Mouse (Mus musculus) intestine, postnatal 0 days (tissue): ENCODE results near the gene Ints6l. TPM values are rescaled to one million over a fixed set of nuclear protein-coding genes. Genes with fewer than 3 reads are reported as not detected.

Source experiments
- ATAC-seq: fragments of 200-750 bp; cut with Nextera tagmentation; 2 replicates; pipeline ENCODE4 v1.8.0; 2017; ENCODE audit warnings: mild to moderate bottlenecking, moderate TSS enrichment, moderate library complexity
- H3K27ac ChIP-seq: fragments of 300-500 bp; sonication (generic); 2 replicates; pipeline ENCODE4 v1.5.1; 2014; ENCODE audit warnings: mild to moderate bottlenecking, low read depth, low read length, moderate library complexity
- H3K27me3 ChIP-seq: fragments of 300-500 bp; sonication (generic); replicated peaks from 2 replicates; pipeline ENCODE4 v1.6.1; 2014; ENCODE audit warnings: low read length, mixed read lengths; ENCODE audit not compliant: control insufficient read depth, insufficient read depth
- H3K36me3 ChIP-seq: fragments of 300-500 bp; sonication (generic); 2 replicates; pipeline ENCODE4 v1.6.1; 2014; ENCODE audit warnings: mild to moderate bottlenecking, moderate library complexity; ENCODE audit not compliant: control insufficient read depth, insufficient read depth
- H3K4me1 ChIP-seq: fragments of 300-500 bp; sonication (generic); replicated peaks from 2 replicates; pipeline ENCODE4 v1.6.1; 2014; ENCODE audit warnings: antibody characterized with exemption, low read length, mixed read lengths; ENCODE audit not compliant: control insufficient read depth, insufficient read depth
- H3K4me2 ChIP-seq: fragments of 300-500 bp; sonication (generic); replicated peaks from 2 replicates; pipeline ENCODE4 v1.6.1; 2014; ENCODE audit warnings: low read depth, mild to moderate bottlenecking, moderate library complexity
- H3K4me3 ChIP-seq: fragments of 300-500 bp; sonication (generic); 2 replicates; pipeline ENCODE4 v1.5.1; 2014; ENCODE audit warnings: low read depth, low read length
- H3K9ac ChIP-seq: fragments of 300-500 bp; sonication (generic); 2 replicates; pipeline ENCODE4 v1.6.1; 2014; ENCODE audit warnings: mild to moderate bottlenecking, low read depth, low read length
- H3K9me3 ChIP-seq: fragments of 300-500 bp; sonication (generic); 2 replicates; pipeline ENCODE4 v1.6.1; 2016; ENCODE audit warnings: mixed run types; ENCODE audit not compliant: control insufficient read depth
- CTCF ChIP-seq: sonication (generic); IDR thresholded peaks from 2 replicates; pipeline ENCODE4 v1.5.1; 2016; ENCODE audit warnings: low read depth, mild to moderate bottlenecking, control low read depth, antibody characterized with exemption, moderate library complexity
- WGBS: fragments of 180-500 bp; shearing (Covaris S2); extraction: QIAGEN DNeasy Blood & Tissue Kit; methylation state at CpG from one replicate; pipeline ENCODE4 v1.1.7; 2014; 5-methylcytosine and 5-hydroxymethylcytosine counted together
- polyA plus RNA-seq: library from polyadenylated mRNA; unstranded; fragments of >200 nt; fragmentation: Nextera tagmentation; extraction: Ambion mirVana; gene quantifications from 2 replicates; pipeline ENCODE4 v1.2.1, GENCODE M21; 2015

Gene Ints6l
- 12.7 and 13.9 TPM in 2 replicates for polyA plus RNA-seq

GRCm38 (mm10) chrX:56454671-56455371, at the start of gene Ints6l:
Gene Ints6l, plus strand, starts transcription at chrX:56454857.
- Histone ChIP-seq H3K9me3 (no peaks in the 10 kb centered on the region), H3K27me3 (no peaks in the 10 kb centered on the region), H3K9ac (peak within 1 kb of the TSS; percentile 65), H3K4me1 (no peaks in the 10 kb centered on the region), H3K36me3 (no peaks in the 10 kb centered on the region), H3K4me2 (peak within 1 kb of the TSS; percentile 64), H3K4me3 (peak within 1 kb of the TSS; percentile 54), H3K27ac (peak within 1 kb of the TSS; percentile 82)
- 19% methylated on average over 22 of the region's 22 CpGs for WGBS
- TF ChIP-seq CTCF = no peak
- ATAC-seq = peak; percentile 76

- WGBS = 52% methylated on average over 1 of the region's 1 CpGs
- Histone ChIP-seq H3K36me3 (no peaks in the 10 kb centered on the region), H3K4me2 (no peak overlapping the region), H3K4me1 (no peaks in the 10 kb centered on the region), H3K4me3 (no peak overlapping the region), H3K27ac (no peak overlapping the region), H3K9me3 (no peaks in the 10 kb centered on the region), H3K27me3 (no peaks in the 10 kb centered on the region), H3K9ac (no peak overlapping the region)
- TF ChIP-seq CTCF = no peak
- ATAC-seq = no peak
Observed at GRCm38 (mm10) chrX:56405482-56405881, 49.2 kb upstream of the Ints6l start.

DNA sequence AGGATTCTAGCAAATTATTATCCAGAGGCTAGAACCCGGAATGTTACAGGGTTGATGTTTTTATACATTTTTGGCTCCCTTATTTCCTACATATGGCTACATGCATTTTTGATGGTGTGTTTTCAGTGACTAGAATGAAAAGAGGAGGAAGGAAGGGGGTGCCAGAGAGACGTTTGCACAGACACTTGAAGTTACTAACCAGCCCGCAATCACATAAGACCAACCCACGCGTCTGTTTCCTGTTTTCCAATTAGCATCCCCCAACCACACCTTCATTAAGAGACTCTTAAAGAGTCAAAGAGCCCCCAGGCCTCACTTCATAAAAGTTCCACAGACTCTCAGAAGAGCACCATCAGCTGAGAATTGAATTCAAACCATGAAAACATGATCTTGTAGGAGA, 48.5 kb upstream of the Ints6l start:
- WGBS = 61% methylated on average over 5 of the region's 5 CpGs
- no peak for ATAC-seq
- Histone ChIP-seq H3K4me2 (no peak overlapping the region), H3K4me3 (no peak overlapping the region), H3K27me3 (no peaks in the 10 kb centered on the region), H3K9ac (no peak overlapping the region), H3K27ac (no peak overlapping the region), H3K36me3 (no peaks in the 10 kb centered on the region), H3K4me1 (no peaks in the 10 kb centered on the region), H3K9me3 (no peaks in the 10 kb centered on the region)
- no peak for TF ChIP-seq CTCF

- no peak for TF ChIP-seq CTCF
- no peak for ATAC-seq
- Histone ChIP-seq H3K9me3 (no peaks in the 10 kb centered on the region), H3K27ac (no peak overlapping the region), H3K4me2 (no peak overlapping the region), H3K4me3 (no peak overlapping the region), H3K4me1 (no peaks in the 10 kb centered on the region), H3K27me3 (no peaks in the 10 kb centered on the region), H3K36me3 (no peaks in the 10 kb centered on the region), H3K9ac (no peak overlapping the region)
- 60% methylated on average over 3 of the region's 3 CpGs for WGBS
Observed at GRCm38 (mm10) chrX:56416277-56416676, 38.4 kb upstream of the Ints6l start.

- no peak for ATAC-seq
- Histone ChIP-seq H3K36me3 (no peaks in the 10 kb centered on the region), H3K9ac (no peak overlapping the region), H3K4me2 (no peak overlapping the region), H3K4me3 (no peak overlapping the region), H3K27ac (no peak overlapping the region), H3K9me3 (no peaks in the 10 kb centered on the region), H3K27me3 (no peaks in the 10 kb centered on the region), H3K4me1 (no peaks in the 10 kb centered on the region)
- no peak; the same call in 1 of the 2 replicates for TF ChIP-seq CTCF
- WGBS = 75% methylated on average over 4 of the region's 4 CpGs
Observed at GRCm38 (mm10) chrX:56417541-56417940, 37.1 kb upstream of the Ints6l start.

DNA sequence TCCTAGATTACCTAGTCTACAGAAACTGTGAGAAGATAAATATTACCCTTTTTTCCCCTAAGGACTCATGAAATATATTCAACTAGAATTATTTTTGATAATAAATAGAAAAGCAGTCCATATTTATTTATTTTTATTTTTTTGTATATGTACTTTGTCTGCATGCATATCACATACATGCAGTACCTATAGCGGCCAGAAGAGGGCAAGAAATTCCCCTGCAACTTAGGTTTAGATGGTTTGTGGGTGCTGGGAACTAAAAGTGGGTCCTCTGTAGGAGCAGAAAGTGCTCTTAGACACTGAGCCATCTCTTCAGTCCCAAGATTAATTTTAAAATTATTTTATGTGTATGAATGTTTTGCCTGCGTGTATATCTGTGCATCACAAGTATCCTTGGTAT, 24.1 kb upstream of the Ints6l start:
- H3K4me3 ChIP-seq = no peak overlapping the region
- H3K27ac ChIP-seq = no peak overlapping the region
- H3K4me2 ChIP-seq = no peak overlapping the region
- TF ChIP-seq CTCF = peak; percentile 49
- ATAC-seq = no peak
- WGBS = 53% methylated on average over 2 of the region's 2 CpGs
- no peaks in the 10 kb centered on the region for H3K9me3 ChIP-seq
- no peaks in the 10 kb centered on the region for H3K4me1 ChIP-seq
- no peaks in the 10 kb centered on the region for H3K27me3 ChIP-seq
- no peaks in the 10 kb centered on the region for H3K36me3 ChIP-seq
- H3K9ac ChIP-seq = no peak overlapping the region
